Mouse (Mus musculus): ENCODE results near the gene Hs1bp3.

DNA sequence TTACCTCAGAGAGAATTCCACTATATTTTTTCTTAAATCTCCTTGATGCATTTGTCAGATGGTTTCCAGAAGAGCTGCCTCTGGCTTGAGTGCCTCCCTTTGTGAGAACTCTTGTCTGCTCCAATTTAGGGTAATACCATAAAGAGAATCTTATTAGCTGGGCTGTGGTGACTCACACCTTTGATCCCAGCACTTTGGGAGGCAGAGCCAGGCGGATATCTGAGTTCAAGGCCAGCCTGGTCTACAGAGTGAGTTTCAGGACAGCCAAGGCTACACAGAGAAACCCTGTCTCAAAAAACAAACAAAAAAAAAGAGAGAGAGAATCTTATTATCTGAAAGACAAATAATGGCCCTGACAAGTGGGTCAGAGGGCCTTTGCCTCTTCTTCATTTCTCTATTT, 63.9 kb downstream of the Hs1bp3 start:
- TF ChIP-seq GATA1 (IDR thresholded peaks at IDR 0.05; ENCODE audit: borderline replicate concordance, low read length) (no peak), FLI1 (IDR thresholded peaks at IDR 0.05; ENCODE audit: low read length) (no peak)

Measured in megakaryocyte, embryonic 14.5 days (primary cell).